ENCODE assay signal across 7 mouse cellular contexts in genomic region chr1:75140601-75141190, GRCm38 (mm10). TPM values are rescaled to one million over a fixed set of nuclear protein-coding genes. Genes with fewer than 3 reads are reported as not detected.
DNase-seq lines count a peak whose midpoint lies in the region; ATAC-seq and TF ChIP-seq lines count a peak whose summit lies in the region.

No protein-coding gene starts in this region.

- peaks cover 12% of the 10 kb centered on the region for H3K4me1 ChIP-seq in forebrain, postnatal 0 days (ENCODE audit: insufficient read depth)
- peaks cover 34% of the 10 kb centered on the region for H3K4me1 ChIP-seq in limb, embryonic 10.5 days
- peaks cover 24% of the 10 kb centered on the region for H3K4me1 ChIP-seq in neural tube, embryonic 12.5 days

- H3K27me3 ChIP-seq in forebrain, postnatal 0 days (ENCODE audit: insufficient read depth, low read length), result no peaks in the 10 kb centered on the region
- H3K27me3 ChIP-seq in limb, embryonic 10.5 days (ENCODE audit: low read depth, poor library complexity, severe bottlenecking), result no peaks in the 10 kb centered on the region
- no peaks in the 10 kb centered on the region for H3K27me3 ChIP-seq in neural tube, embryonic 12.5 days (replicated peaks)

- ATAC-seq in forebrain, postnatal 0 days, result no peak
- ATAC-seq in neural tube, embryonic 12.5 days (ENCODE audit: low FRiP score, low read depth), result no peak
- ATAC-seq in granulocyte monocyte progenitor cell, adult 5-6 weeks (replicated peaks; ENCODE audit: poor library complexity, severe bottlenecking), result no peak

- peak overlapping the region; percentile 96 for H3K4me3 ChIP-seq in forebrain, postnatal 0 days (ENCODE audit: low read depth, low read length)
- peak overlapping the region; percentile 92 for H3K4me3 ChIP-seq in limb, embryonic 10.5 days
- H3K4me3 ChIP-seq in neural tube, embryonic 12.5 days, result peak overlapping the region; percentile 76

- H3K27ac ChIP-seq in forebrain, postnatal 0 days (ENCODE audit: low read depth, low read length), result no peak overlapping the region
- peak overlapping the region; percentile 95; the same call in 1 of the 2 replicates for H3K27ac ChIP-seq in limb, embryonic 10.5 days
- H3K27ac ChIP-seq in neural tube, embryonic 12.5 days, result no peak overlapping the region

- peaks cover 43% of the 10 kb centered on the region for H3K36me3 ChIP-seq in forebrain, postnatal 0 days (ENCODE audit: insufficient read depth)
- peaks cover 58% of the 10 kb centered on the region for H3K36me3 ChIP-seq in limb, embryonic 10.5 days
- peaks cover 56% of the 10 kb centered on the region for H3K36me3 ChIP-seq in neural tube, embryonic 12.5 days

- DNase-seq in 416B (ENCODE audit: low read depth), result peak; percentile 48
- peak; percentile 49 for DNase-seq in CD4-positive helper T cell, adult 2 months (ENCODE audit: low read depth, low spot score)
- no peak for DNase-seq in forebrain, postnatal 0 days
- no peak for DNase-seq in limb, embryonic 10.5 days (ENCODE audit: low spot score)
- no peak for DNase-seq in cerebellum, postnatal 4 days (ENCODE audit: low spot score in 2 of 2)

- peak overlapping the region; percentile 92 for H3K4me2 ChIP-seq in forebrain, postnatal 0 days (ENCODE audit: low read depth)
- peak overlapping the region; percentile 93 for H3K4me2 ChIP-seq in neural tube, embryonic 12.5 days (replicated peaks)

- TF ChIP-seq CTCF in forebrain, postnatal 0 days (IDR thresholded peaks at IDR 0.05; ENCODE audit: low read depth), result no peak

- peak overlapping the region; percentile 97 for H3K9ac ChIP-seq in forebrain, postnatal 0 days
- H3K9ac ChIP-seq in neural tube, embryonic 12.5 days, result peak overlapping the region; percentile 85

- H3K9me3 ChIP-seq in forebrain, postnatal 0 days (ENCODE audit: low read length), result no peaks in the 10 kb centered on the region
- no peaks in the 10 kb centered on the region for H3K9me3 ChIP-seq in limb, embryonic 10.5 days (replicated peaks)
- H3K9me3 ChIP-seq in neural tube, embryonic 12.5 days, result no peaks in the 10 kb centered on the region

- 63% methylated on average over 4 of the region's 4 CpGs for WGBS in forebrain, postnatal 0 days
- WGBS in limb, embryonic 10.5 days, result 62% methylated on average over 4 of the region's 4 CpGs
- 58% methylated on average over 4 of the region's 4 CpGs for WGBS in neural tube, embryonic 12.5 days

RNA-seq across cellular contexts. Expression of gene Cnppd1, which starts 1.8 kb away (rescaled TPM):
- 47.1 and 50.3 TPM in 2 replicates for total RNA-seq in forebrain, postnatal 0 days (2014; rRNA removed)
- 57.3 and 58.3 TPM in 2 replicates for polyA plus RNA-seq in forebrain, postnatal 0 days (2015; fragmentation: Nextera tagmentation; extraction: Ambion mirVana)
- 35.6 and 41.3 TPM in 2 replicates for polyA plus RNA-seq in limb, embryonic 10.5 days (2016; fragmentation: Nextera tagmentation; extraction: Ambion mirVana)
- polyA plus RNA-seq in neural tube, embryonic 12.5 days (2016; fragmentation: Nextera tagmentation; extraction: Ambion mirVana), result 70.0 and 72.3 TPM in 2 replicates
- 31.3 and 33.9 TPM in 2 replicates for total RNA-seq in granulocyte monocyte progenitor cell, adult 5-6 weeks (2014; fragmentation: Nextera tagmentation)
- 33.0 and 36.4 TPM in 2 replicates for total RNA-seq in granulocyte monocyte progenitor cell, adult 5-6 weeks (2017)

RNA-seq across cellular contexts. Expression of gene Retreg2, which starts 1.9 kb away (rescaled TPM):
- total RNA-seq in forebrain, postnatal 0 days (2014; rRNA removed), result 141 and 181 TPM in 2 replicates
- polyA plus RNA-seq in forebrain, postnatal 0 days (2015; fragmentation: Nextera tagmentation; extraction: Ambion mirVana), result 108 and 121 TPM in 2 replicates
- 31.5 and 35.3 TPM in 2 replicates for polyA plus RNA-seq in limb, embryonic 10.5 days (2016; fragmentation: Nextera tagmentation; extraction: Ambion mirVana)
- polyA plus RNA-seq in neural tube, embryonic 12.5 days (2016; fragmentation: Nextera tagmentation; extraction: Ambion mirVana), result 94.5 and 96.0 TPM in 2 replicates
- 38.3 and 68.0 TPM in 2 replicates for total RNA-seq in granulocyte monocyte progenitor cell, adult 5-6 weeks (2014; fragmentation: Nextera tagmentation)
- total RNA-seq in granulocyte monocyte progenitor cell, adult 5-6 weeks (2017), result 35.5 and 52.0 TPM in 2 replicates

RNA-seq across cellular contexts. Expression of gene Slc23a3, which starts 7.0 kb away (rescaled TPM):
- not detected in 2 replicates for total RNA-seq in forebrain, postnatal 0 days (2014; rRNA removed)
- not detected in 2 replicates for polyA plus RNA-seq in forebrain, postnatal 0 days (2015; fragmentation: Nextera tagmentation; extraction: Ambion mirVana)
- 0.11 TPM in 1 of 2 replicates, not detected in the other for polyA plus RNA-seq in limb, embryonic 10.5 days (2016; fragmentation: Nextera tagmentation; extraction: Ambion mirVana)
- not detected in 2 replicates for polyA plus RNA-seq in neural tube, embryonic 12.5 days (2016; fragmentation: Nextera tagmentation; extraction: Ambion mirVana)
- total RNA-seq in granulocyte monocyte progenitor cell, adult 5-6 weeks (2014; fragmentation: Nextera tagmentation), result 1.4 TPM in 1 of 2 replicates, not detected in the other
- not detected in 2 replicates for total RNA-seq in granulocyte monocyte progenitor cell, adult 5-6 weeks (2017)

RNA-seq across cellular contexts. Expression of gene Nhej1, which starts 15.7 kb away (rescaled TPM):
- total RNA-seq in forebrain, postnatal 0 days (2014; rRNA removed), result 3.6 and 4.2 TPM in 2 replicates
- 3.9 and 4.9 TPM in 2 replicates for polyA plus RNA-seq in forebrain, postnatal 0 days (2015; fragmentation: Nextera tagmentation; extraction: Ambion mirVana)
- polyA plus RNA-seq in limb, embryonic 10.5 days (2016; fragmentation: Nextera tagmentation; extraction: Ambion mirVana), result 13.1 and 13.3 TPM in 2 replicates
- 10.7 and 11.5 TPM in 2 replicates for polyA plus RNA-seq in neural tube, embryonic 12.5 days (2016; fragmentation: Nextera tagmentation; extraction: Ambion mirVana)
- total RNA-seq in granulocyte monocyte progenitor cell, adult 5-6 weeks (2014; fragmentation: Nextera tagmentation), result 5.2 and 10.1 TPM in 2 replicates
- 5.6 and 13.4 TPM in 2 replicates for total RNA-seq in granulocyte monocyte progenitor cell, adult 5-6 weeks (2017)

RNA-seq across cellular contexts. Expression of gene Zfand2b, which starts 27.8 kb away (rescaled TPM):
- total RNA-seq in forebrain, postnatal 0 days (2014; rRNA removed), result 33.1 and 43.5 TPM in 2 replicates
- polyA plus RNA-seq in forebrain, postnatal 0 days (2015; fragmentation: Nextera tagmentation; extraction: Ambion mirVana), result 44.9 and 48.4 TPM in 2 replicates
- polyA plus RNA-seq in limb, embryonic 10.5 days (2016; fragmentation: Nextera tagmentation; extraction: Ambion mirVana), result 28.7 and 35.5 TPM in 2 replicates
- 37.8 and 38.5 TPM in 2 replicates for polyA plus RNA-seq in neural tube, embryonic 12.5 days (2016; fragmentation: Nextera tagmentation; extraction: Ambion mirVana)
- 18.4 and 19.0 TPM in 2 replicates for total RNA-seq in granulocyte monocyte progenitor cell, adult 5-6 weeks (2014; fragmentation: Nextera tagmentation)
- 9.5 and 18.2 TPM in 2 replicates for total RNA-seq in granulocyte monocyte progenitor cell, adult 5-6 weeks (2017)

Comparison
In these comparisons a context has a peak if more than half of its experiments do, and no peak if none do; other contexts are left out.
1. DNase-seq: peak in 416B (single experiment) and CD4-positive helper T cell, adult 2 months (single experiment); none in forebrain, postnatal 0 days (single experiment), limb, embryonic 10.5 days (single experiment) and cerebellum, postnatal 4 days (0 of 2).
2. Peak in every context shown above with its lines, with median percentiles within 50 percentile points of each other: H3K4me3 ChIP-seq.